Mouse (Mus musculus): ENCODE results near the gene Tom1l2. TPM values are rescaled to one million over a fixed set of nuclear protein-coding genes. Genes with fewer than 3 reads are reported as not detected.

The Tom1l2 gene
- polyA plus RNA-seq, 1 experiment: 180 TPM

DNA sequence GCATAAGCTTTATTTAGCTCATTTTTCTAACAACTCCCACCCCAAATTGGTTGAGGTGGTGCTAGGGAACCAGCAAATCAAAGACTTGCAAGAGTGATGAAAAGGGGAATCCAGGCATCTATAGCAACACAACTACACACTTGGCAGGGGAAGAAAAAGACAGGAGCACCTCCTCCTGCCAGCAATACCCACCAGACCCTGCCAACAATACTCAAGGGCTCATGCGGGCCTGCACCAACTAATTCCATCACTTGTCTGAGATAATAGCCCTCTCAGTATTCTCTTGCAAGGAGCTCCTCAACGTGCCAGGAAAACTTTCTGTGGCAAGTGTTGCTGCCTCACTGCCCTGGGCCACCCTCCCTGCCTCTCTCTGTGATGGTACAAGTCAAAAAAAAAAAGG lies 49.2 kb downstream of the Tom1l2 start:
- WGBS: 48% methylated on average over 2 of the region's 2 CpGs
- H3K27ac ChIP-seq (ENCODE audit: insufficient read depth, low read length): no peak overlapping the region
- H3K4me3 ChIP-seq (replicated peaks; ENCODE audit: insufficient read depth, low read depth, low read length): no peak overlapping the region

DNA sequence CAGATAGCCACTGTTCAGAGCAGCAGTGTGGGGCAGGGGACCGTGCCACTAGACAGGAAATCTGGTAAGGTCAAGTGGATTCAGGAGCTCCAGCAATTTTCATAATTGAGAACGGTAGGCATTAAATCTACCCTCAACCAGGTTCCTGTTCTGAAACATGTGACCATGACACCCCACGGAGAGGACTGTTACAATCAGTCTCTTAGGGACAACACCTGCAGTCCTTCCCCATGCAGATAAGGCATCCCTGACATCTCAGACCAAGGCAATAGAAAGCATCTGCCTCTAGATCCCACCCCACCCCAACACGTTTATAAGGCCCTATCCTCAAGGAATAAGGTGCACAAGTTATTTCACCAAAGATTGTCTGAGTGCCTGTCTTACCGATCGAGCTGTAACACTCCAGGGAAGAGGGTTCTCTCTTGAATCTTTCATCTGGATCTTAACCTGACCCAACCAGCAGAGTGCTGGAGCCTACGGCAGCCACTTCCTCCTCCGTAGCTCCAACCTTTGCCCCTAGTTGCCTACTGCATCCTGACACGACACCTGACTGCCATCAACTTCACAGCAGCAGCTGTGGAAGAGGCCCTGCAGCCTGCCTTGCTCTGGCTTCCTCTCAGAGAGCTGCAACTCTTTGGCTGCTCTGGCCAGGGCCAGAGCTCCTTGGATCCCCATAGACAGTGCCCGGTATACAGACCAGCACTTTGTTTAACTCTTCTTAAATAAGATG lies 50.2 kb downstream of the Tom1l2 start:
- no peak for DNase-seq
- Histone ChIP-seq H3K27ac (ENCODE audit: insufficient read depth, low read length) (no peak overlapping the region), H3K4me3 (replicated peaks; ENCODE audit: insufficient read depth, low read depth, low read length) (no peak overlapping the region), H3K27me3 (ENCODE audit: control insufficient read depth, insufficient read depth, low read length) (no peaks in the 10 kb centered on the region), H3K4me1 (ENCODE audit: control insufficient read depth, insufficient read depth, low read length) (peaks cover 9% of the 10 kb centered on the region; the same call in 1 of the 2 replicates)
- TF ChIP-seq CTCF (IDR thresholded peaks at IDR 0.05; ENCODE audit: borderline replicate concordance, insufficient read depth, low read depth, low read length): no peak
- 75% methylated on average over 10 of the region's 10 CpGs for WGBS

More for the DNA sequence above, 49.2 kb downstream of the Tom1l2 start:
- TF ChIP-seq POLR2A (IDR thresholded peaks at IDR 0.05; ENCODE audit: borderline replicate concordance, insufficient read depth, low read length) (no peak), CTCF (IDR thresholded peaks at IDR 0.05; ENCODE audit: borderline replicate concordance, insufficient read depth, low read depth, low read length) (no peak)
- H3K27me3 ChIP-seq (ENCODE audit: control insufficient read depth, insufficient read depth, low read length): no peaks in the 10 kb centered on the region
- peaks cover 9% of the 10 kb centered on the region; the same call in 1 of the 2 replicates for H3K4me1 ChIP-seq (ENCODE audit: control insufficient read depth, insufficient read depth, low read length)
- no peak for DNase-seq

DNA sequence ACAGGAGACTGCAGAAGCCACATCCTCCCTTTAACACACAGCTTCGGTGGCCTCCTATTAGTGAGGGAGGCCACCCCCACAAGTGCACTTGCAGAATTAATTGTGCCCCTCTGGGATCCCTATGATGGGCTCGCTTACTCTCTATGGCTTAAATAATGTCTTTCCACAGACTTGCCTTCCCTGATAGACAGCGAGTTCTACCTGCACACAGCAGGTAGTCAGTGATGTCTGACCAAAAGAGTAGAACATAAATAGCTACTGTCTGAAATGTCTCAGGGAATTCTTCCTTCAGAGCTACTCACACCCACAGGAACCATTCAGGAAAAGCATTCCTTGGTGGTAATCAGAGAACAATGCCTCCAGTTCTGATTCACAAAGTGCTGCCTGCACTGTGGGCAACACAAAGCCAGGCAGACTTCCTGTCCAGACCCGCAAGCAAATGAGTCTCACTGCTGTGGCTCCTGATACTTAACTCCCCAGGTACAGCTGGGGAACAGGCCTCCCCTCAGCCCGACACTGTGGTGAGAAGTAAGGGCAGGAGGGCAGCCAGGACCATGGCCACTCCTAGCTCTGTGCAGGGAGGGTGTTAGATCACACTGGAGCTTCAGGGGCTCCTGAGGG lies 51.0 kb downstream of the Tom1l2 start:
- DNase-seq: no peak
- peaks cover 9% of the 10 kb centered on the region; the same call in 1 of the 2 replicates for H3K4me1 ChIP-seq (ENCODE audit: control insufficient read depth, insufficient read depth, low read length)
- TF ChIP-seq CTCF (IDR thresholded peaks at IDR 0.05; ENCODE audit: borderline replicate concordance, insufficient read depth, low read depth, low read length) (no peak), POLR2A (IDR thresholded peaks at IDR 0.05; ENCODE audit: borderline replicate concordance, insufficient read depth, low read length) (no peak)
- no peaks in the 10 kb centered on the region for H3K27me3 ChIP-seq (ENCODE audit: control insufficient read depth, insufficient read depth, low read length)
- H3K27ac ChIP-seq (ENCODE audit: insufficient read depth, low read length): no peak overlapping the region; the same call in 1 of the 2 replicates
- H3K4me3 ChIP-seq (replicated peaks; ENCODE audit: insufficient read depth, low read depth, low read length): no peak overlapping the region
- WGBS: 37% methylated on average over 5 of the region's 5 CpGs

DNA sequence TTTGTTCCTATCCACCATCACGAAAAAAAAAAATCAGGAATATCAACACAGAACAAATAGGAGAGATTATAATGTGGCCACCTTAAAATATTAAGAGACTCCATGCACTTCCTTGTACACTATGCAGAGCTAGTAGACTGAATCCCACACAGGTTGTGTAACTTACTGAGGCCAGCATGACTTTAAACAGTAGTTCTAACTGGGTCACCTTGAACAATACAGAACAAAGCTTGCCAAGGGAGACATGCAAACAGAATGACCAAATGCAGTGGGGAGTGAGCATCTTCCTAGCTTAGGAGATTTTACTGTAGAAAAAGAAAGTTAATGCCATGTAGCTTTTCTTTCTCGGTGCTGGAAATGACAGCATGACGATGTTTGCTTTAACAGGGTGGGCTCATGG lies 52.4 kb downstream of the Tom1l2 start:
- TF ChIP-seq CTCF (IDR thresholded peaks at IDR 0.05; ENCODE audit: borderline replicate concordance, insufficient read depth, low read depth, low read length): no peak
- TF ChIP-seq POLR2A (IDR thresholded peaks at IDR 0.05; ENCODE audit: borderline replicate concordance, insufficient read depth, low read length): no peak
- H3K4me1 ChIP-seq (ENCODE audit: control insufficient read depth, insufficient read depth, low read length): peaks cover 17% of the 10 kb centered on the region
- no peak overlapping the region for H3K4me3 ChIP-seq (replicated peaks; ENCODE audit: insufficient read depth, low read depth, low read length)
- no peak for DNase-seq
- no peak overlapping the region for H3K27ac ChIP-seq (ENCODE audit: insufficient read depth, low read length)
- H3K27me3 ChIP-seq (ENCODE audit: control insufficient read depth, insufficient read depth, low read length): no peaks in the 10 kb centered on the region
- 77% methylated on average over 3 of the region's 3 CpGs for WGBS

DNA sequence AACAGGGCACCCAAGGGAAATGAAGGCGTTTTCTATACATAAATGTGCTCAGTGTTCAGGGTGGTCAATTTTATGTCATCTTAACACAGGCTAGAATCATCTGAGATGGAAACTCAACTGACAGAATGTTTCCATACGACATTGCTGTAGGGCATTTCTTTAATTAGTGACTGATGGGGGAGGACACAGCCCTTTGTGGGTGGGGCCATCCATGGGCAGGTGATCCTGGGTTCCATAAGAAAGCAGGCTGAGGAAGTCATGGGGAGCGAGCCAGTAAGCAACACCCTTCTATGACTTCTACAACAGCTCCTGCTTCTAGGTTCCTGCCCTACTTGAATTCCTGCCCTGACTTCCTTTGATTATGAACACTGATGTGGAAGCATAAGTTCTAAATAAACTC lies 54.9 kb downstream of the Tom1l2 start:
- peaks cover 27% of the 10 kb centered on the region for H3K4me1 ChIP-seq (ENCODE audit: control insufficient read depth, insufficient read depth, low read length)
- 83% methylated on average over 3 of the region's 3 CpGs for WGBS
- H3K27me3 ChIP-seq (ENCODE audit: control insufficient read depth, insufficient read depth, low read length): no peaks in the 10 kb centered on the region
- H3K4me3 ChIP-seq (replicated peaks; ENCODE audit: insufficient read depth, low read depth, low read length): no peak overlapping the region
- no peak for DNase-seq
- no peak for TF ChIP-seq POLR2A (IDR thresholded peaks at IDR 0.05; ENCODE audit: borderline replicate concordance, insufficient read depth, low read length)
- no peak for TF ChIP-seq CTCF (IDR thresholded peaks at IDR 0.05; ENCODE audit: borderline replicate concordance, insufficient read depth, low read depth, low read length)
- H3K27ac ChIP-seq (ENCODE audit: insufficient read depth, low read length): no peak overlapping the region

DNA sequence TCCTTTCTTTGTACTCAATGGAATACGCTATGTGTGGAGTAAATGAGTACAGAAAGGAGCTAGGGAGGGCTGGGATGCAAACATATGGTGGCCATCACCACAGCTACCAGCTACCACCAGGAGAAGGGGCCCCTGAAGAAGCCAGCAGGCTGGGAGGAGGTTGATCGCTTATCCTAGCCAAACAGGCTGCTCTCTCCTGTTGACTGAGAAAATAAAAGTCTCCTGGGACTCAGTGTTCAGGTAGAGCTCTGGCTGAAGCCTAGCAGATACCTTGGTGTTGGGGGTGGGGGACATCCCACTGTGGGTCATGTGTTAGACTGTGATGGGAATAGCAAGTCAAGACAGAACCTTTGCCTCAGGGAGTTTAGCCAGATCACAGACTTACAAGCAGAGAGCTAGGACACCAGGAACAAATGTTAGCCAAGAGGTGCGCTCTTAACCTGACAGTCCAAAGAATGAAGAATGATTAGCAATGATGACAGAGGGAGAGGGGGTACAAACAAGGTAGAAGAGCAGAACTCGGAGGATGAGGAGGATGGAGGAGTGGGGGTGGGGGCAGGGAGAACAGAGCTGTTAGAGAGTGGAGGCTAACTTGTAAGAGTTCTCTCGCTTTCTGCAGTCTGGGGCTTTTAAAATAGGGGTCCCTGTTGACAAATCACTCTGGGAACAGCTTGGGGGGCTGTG lies 57.9 kb downstream of the Tom1l2 start:
- H3K27ac ChIP-seq (ENCODE audit: insufficient read depth, low read length): peak overlapping the region; percentile 67

DNA sequence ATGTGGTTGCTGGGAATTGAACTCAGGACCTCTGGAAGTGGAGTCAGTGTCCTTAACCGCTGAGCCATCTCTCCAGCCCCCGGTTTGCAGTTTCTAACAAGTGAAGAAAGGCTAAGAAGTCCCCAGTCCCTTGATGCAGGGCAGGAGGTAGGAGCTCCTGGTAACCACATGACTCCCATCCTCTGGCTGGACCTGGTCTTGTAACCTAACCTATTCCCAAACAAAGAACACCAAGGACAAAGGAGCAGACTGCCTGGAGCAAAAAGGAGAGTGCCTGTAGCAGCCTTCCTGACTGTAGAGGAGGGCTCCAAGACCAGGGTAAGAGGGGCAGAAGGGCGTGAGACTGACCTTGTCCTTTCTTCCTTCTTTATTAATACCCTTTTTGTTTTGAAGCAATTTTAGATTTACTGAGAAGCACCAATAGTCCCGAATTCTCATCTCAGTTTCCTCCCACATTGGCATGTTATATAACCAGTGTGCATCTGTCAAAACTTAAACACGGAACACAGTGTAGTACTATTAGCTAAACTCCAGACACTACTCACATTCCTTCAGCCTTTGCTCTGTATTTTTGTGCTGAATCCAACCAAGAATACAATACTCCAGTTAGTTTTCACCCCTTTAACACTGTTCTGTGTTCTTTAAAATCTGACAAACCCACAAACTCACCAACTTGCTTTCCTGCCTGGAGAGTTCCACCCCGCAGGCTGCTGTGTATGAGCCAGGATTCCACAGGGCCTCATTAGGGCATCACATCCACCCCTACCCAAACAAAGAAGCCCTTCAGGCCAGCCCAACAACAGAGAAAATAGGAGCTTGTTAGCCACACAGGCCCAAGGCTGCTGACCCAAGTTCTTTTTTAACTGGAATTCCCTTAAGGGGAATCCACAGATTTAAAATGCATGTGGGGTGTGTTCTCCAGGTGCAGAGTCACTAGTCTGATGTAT lies 58.7 kb downstream of the Tom1l2 start:
- no peak for TF ChIP-seq POLR2A (IDR thresholded peaks at IDR 0.05; ENCODE audit: borderline replicate concordance, insufficient read depth, low read length)
- TF ChIP-seq CTCF (IDR thresholded peaks at IDR 0.05; ENCODE audit: borderline replicate concordance, insufficient read depth, low read depth, low read length): no peak
- peaks cover 17% of the 10 kb centered on the region for H3K4me1 ChIP-seq (ENCODE audit: control insufficient read depth, insufficient read depth, low read length)
- H3K4me3 ChIP-seq (replicated peaks; ENCODE audit: insufficient read depth, low read depth, low read length): no peak overlapping the region
- H3K27ac ChIP-seq (ENCODE audit: insufficient read depth, low read length): peak overlapping the region; percentile 67
- peak in 1 of 2 experiments; percentile 34 for DNase-seq
- no peaks in the 10 kb centered on the region for H3K27me3 ChIP-seq (ENCODE audit: control insufficient read depth, insufficient read depth, low read length)
- WGBS: 76% methylated on average over 6 of the region's 6 CpGs

More for the DNA sequence above, 57.9 kb downstream of the Tom1l2 start:
- Histone ChIP-seq H3K27me3 (ENCODE audit: control insufficient read depth, insufficient read depth, low read length) (no peaks in the 10 kb centered on the region), H3K4me1 (ENCODE audit: control insufficient read depth, insufficient read depth, low read length) (peaks cover 17% of the 10 kb centered on the region), H3K4me3 (replicated peaks; ENCODE audit: insufficient read depth, low read depth, low read length) (no peak overlapping the region)
- no peak for DNase-seq
- TF ChIP-seq POLR2A (IDR thresholded peaks at IDR 0.05; ENCODE audit: borderline replicate concordance, insufficient read depth, low read length) (no peak), CTCF (IDR thresholded peaks at IDR 0.05; ENCODE audit: borderline replicate concordance, insufficient read depth, low read depth, low read length) (no peak)
- 51% methylated on average over 5 of the region's 5 CpGs for WGBS
